Mouse (Mus musculus) fat pad, adult 2 months (tissue): ENCODE data around the gene Gm7233.
"Not testable (repeated sequence)": the region's sequence is repeated elsewhere in the genome, so short reads cannot be mapped to it uniquely, and the experiment has no call there.

Source experiments
- DNase-seq: peaks from one replicate; pipeline ENCODE4 v3.0.0-alpha.2; 2011; ENCODE audit warnings: low read depth, low spot score; ENCODE audit errors: extremely low read depth

The Gm7233 gene

DNA sequence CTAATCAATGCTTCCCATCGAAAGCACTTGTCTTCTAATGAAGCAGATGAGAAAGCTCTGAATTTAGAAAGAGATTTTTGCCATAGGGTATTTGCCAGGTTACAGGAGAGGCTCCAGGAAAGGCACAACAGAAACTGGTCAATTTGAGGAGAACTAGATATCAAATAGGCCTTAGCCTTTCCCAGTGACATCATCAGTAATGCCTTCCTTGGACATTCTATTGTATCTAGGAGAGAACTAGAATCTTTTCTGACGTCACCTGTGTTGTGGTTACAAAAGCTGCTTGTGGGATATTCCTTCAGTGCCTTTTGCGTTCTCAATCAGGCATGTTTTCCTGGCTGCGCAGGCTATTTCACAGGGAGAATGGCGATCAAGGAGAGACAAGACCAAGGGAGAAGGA is at the start of gene Gm7233:
Gene Gm7233, plus strand, starts transcription at position 301 of the 400 bp plus-strand sequence.
- DNase-seq = not testable (repeated sequence)

DNA sequence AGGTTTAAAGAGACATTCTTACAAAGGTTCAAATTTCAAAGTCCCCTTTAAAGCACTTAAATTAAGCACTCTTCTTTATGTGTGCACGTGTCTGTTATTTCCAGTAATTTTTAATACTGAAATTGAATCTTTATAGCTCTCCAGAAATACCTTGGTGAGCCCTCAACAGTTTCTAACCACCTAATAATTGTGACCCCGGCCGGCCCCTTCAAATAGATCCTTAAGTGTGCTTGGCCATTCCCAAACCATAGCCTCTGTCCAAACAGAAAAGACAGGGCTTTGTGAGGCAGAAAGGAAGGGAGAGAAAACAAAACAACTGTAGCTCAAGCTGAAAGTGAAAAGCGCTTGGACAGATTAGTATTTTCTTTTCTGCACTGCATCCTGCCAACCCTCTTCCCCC is 12.5 kb upstream of the Gm7233 start:
- not testable (repeated sequence) for DNase-seq

DNA sequence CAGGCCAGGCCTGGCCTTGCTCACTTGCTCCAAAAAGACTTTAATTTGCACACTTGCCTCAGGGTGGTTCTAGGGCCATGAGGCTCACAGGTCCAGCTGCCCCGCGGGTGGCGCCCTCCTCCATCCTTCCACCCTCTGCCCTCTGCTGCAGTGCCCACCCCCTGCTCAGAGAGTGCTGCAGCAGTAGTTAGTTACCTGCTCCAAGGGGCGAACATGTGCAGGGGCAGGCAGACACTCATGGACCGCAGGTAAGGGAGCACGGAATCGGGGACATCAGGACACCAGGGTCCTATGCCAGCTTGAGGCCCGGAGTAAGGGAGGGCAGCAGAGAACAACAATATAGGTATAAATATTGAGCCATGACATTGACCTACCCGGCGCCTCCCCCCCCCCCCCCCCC is 11.7 kb upstream of the Gm7233 start:
- DNase-seq = not testable (repeated sequence)

DNA sequence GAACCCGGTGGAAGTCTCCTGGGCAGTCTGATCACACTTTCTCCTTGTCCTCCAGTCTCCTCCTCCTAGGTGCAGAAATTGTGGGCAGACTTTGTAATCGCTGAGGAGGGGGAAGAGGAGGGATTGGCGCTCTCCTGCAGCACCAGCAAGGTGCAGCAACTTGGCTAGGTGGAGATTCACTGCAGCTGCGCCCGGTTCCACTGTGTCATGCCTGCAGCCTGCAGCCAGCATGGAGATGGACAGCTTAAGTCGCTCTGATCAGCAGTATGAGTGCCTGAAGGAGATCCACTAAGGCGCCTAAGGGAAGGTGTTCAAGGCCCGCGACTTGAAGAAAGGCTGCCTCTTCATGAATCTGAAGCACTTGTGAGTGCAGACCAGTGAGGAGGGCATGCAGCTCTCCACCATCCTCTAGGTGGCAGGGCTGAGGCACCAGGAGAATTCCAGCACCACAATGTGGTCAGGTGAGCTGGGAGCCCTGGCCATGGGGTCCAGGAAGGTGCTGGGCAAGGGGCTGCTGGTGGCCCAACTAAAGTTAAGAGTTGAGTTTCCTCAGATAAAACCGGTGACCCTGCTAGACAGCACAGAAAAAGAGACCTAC is 11.0 kb upstream of the Gm7233 start:
- not testable (repeated sequence) for DNase-seq

DNA sequence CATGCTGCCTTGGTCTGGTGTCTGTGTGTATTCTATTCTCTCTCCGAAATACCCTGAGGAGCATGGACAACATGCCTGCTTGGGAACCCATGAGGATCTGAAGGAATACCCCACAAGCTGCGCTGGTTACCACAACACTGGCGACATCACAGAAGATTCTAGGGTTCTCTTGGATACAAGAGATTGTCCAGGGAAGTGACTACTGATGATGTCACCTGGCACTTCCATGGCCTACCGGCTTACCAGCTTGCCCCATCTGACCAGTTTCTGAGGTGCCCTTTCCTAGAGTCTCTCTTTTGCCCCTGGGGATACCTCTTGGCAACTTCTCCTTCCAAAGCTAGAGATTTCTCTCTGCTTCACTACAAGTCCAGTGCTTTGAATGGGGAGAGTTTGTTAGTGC is 55.5 kb downstream of the Gm7233 start, which contains the start of gene Gm8122:
Gene Gm8122, minus strand, starts transcription at position 101 of the 400 bp plus-strand sequence.
- DNase-seq = not testable (repeated sequence)
